Mouse (Mus musculus) gastrocnemius, postnatal 4 days (tissue): ENCODE data around the gene Colgalt1. TPM values are rescaled to one million over a fixed set of nuclear protein-coding genes. Genes with fewer than 3 reads are reported as not detected.

Experiments
- DNase-seq, 2 experiments: peaks; one replicate each; pipeline ENCODE4 v3.0.0; 2021 to 2022; ENCODE audit warnings: low spot score in 2 of 2, mixed read lengths in 2 of 2
- total RNA-seq, 2 experiments: library from RNA; stranded (reverse); gene quantifications; 2 replicates each; pipeline ENCODE4 v1.2.3; 2021

The Colgalt1 gene
- total RNA-seq, 2 experiments from 2014 or later, result 63.9 to 77.4 TPM

- DNase-seq, result no peak
Measured at GRCm38 (mm10) chr8:71627265-71628099, 16.7 kb downstream of the Colgalt1 start.

GRCm38 (mm10) chr8:71628396-71629095 lies 17.7 kb downstream of the Colgalt1 start:
- DNase-seq, result no peak

DNA sequence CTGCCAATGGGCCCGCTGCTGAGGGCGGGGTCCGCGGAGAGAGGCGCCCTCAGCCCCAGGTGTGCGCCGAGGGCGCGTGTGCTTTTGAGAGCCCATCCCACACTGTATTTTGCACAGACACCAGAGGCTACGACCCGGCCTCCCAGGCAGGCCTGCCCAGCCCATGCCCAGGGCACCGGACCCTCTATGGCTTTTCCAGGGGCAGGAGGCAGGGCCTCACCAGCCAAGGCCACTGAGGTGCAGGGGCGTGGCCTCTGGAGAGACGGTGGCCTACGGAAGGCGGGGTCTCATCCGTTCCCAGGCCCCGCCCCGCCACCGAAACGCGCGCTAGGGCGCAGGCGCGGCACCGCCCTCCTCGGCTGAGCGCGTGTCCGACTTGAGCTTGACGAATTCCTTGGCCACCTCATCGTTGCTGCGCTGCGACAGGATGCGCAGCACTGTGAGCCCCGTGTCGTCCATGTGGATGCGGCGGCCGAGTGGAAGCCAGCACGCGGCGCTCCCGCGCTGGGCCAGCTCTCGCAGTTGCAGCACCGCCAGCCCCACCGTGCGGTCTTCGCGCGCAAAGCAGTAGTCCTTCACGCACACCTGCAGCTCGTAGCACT lies 18.4 kb downstream of the Colgalt1 start:
- peak; percentile 86 to 88 for DNase-seq

GRCm38 (mm10) chr8:71629781-71630212 lies 19.0 kb downstream of the Colgalt1 start:
- DNase-seq, result peak in 1 of 2 experiments; percentile 40

- DNase-seq, result no peak
Measured at GRCm38 (mm10) chr8:71630761-71631160, 20.0 kb downstream of the Colgalt1 start.

GRCm38 (mm10) chr8:71631897-71632296 lies 21.1 kb downstream of the Colgalt1 start:
- DNase-seq, result no peak

- DNase-seq, result peak in 1 of 2 experiments; percentile 48
Measured at GRCm38 (mm10) chr8:71633164-71633563, 22.4 kb downstream of the Colgalt1 start.

- DNase-seq, result no peak
Measured at GRCm38 (mm10) chr8:71633981-71634667, 23.3 kb downstream of the Colgalt1 start.

GRCm38 (mm10) chr8:71637149-71638095 lies 26.6 kb downstream of the Colgalt1 start:
- no peak for DNase-seq

DNA sequence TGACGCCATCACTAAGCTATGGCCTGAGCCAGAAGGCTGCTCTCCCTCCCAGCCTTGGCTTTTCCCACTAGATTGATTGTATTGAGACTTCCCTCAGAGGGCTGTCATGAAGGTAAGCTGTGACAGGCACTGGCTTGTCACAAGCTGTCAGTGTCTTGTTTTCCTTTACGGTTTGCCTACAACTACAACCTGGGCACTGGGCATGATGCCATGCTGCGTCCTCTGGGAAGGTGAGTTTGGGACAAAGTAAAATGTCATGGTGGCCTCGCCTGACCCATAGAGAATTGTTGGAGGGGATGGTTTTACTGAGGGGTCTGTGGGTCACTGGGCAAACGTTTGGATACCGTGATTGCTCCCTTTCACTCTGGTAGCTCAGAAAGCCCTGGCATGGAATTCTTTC lies 27.5 kb downstream of the Colgalt1 start:
- DNase-seq, result no peak

- DNase-seq, result no peak
Measured at GRCm38 (mm10) chr8:71639318-71639717, 28.5 kb downstream of the Colgalt1 start.

DNA sequence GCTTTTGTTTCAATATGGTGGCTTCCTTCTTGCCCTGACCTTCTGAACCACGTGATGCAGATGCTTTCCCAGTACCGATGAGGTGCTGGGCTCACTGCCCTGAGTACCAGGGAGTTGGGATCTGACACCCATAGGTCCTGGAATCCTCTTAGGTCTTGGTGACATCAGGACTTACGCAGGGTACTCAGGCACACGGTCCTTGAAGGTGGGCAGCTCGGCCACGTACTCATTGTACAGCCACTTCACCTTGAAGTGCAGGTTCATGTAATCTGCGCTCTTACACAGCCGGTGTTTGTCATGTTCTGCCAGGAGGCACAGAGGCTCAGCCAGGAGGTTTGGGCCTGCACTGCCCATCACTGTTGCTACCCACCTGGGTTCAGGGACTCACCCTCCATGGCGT lies 34.7 kb downstream of the Colgalt1 start:
- no peak for DNase-seq

DNA sequence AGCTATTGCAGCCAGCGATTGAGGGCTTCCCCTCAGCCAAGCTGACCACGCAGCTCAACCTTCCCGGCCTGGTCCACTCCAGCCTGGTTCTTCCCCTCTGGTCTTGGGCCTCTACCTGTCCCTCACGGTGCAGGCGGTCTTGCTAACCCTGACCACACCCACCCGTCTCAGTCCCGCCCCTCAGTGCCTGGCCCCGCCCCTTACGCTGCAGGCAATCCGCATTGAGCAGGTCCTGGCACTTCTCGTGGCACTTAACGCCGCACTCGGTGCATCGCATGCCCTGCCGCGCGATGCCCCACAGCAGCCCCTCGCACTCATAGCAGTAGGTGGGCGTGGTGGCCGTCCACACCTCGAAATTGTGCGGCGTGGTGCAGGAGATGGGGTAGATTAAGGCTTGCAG lies 43.8 kb downstream of the Colgalt1 start:
- no peak for DNase-seq

DNA sequence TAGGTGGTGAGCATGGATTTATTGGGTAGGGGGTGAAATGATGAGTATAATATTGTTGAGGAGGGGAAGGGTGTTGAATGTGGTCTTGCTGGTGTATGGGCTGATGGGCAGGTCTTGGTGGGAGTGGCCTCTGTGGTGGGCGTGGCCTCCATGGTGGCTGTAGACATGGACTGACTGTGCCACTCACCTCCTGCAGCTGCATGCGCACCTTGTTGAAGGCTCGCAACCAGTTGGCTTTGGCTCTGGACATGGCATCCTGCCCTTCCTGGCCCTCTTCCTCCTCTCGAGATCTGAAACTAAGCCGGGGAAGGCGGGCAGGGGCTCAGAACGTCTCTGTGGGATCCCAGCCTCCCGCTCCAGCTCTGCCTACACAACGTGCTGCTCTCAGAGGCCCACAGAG lies 47.0 kb downstream of the Colgalt1 start:
- DNase-seq, result no peak

GRCm38 (mm10) chr8:71658515-71659049 lies 47.8 kb downstream of the Colgalt1 start:
- DNase-seq, result no peak

DNA sequence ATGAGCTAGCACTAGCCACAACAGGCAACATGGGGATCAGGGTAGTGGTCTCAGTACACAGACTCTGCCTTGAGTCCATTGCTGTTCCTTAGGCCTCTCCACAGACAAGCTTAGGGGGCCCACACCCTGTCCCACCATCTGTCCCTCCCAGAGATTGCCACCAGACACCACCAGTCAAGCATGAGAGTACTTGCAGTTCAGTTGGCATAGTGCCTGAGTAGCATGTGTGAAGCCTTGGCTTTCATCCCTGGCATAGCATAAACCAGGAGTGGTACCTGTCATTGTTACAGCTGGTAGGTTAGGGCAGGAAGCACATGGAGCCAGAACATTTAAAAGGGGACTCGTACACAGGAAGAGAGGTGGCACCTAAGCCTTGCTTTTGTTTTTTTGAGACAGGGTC lies 49.0 kb downstream of the Colgalt1 start:
- DNase-seq, result no peak

DNA sequence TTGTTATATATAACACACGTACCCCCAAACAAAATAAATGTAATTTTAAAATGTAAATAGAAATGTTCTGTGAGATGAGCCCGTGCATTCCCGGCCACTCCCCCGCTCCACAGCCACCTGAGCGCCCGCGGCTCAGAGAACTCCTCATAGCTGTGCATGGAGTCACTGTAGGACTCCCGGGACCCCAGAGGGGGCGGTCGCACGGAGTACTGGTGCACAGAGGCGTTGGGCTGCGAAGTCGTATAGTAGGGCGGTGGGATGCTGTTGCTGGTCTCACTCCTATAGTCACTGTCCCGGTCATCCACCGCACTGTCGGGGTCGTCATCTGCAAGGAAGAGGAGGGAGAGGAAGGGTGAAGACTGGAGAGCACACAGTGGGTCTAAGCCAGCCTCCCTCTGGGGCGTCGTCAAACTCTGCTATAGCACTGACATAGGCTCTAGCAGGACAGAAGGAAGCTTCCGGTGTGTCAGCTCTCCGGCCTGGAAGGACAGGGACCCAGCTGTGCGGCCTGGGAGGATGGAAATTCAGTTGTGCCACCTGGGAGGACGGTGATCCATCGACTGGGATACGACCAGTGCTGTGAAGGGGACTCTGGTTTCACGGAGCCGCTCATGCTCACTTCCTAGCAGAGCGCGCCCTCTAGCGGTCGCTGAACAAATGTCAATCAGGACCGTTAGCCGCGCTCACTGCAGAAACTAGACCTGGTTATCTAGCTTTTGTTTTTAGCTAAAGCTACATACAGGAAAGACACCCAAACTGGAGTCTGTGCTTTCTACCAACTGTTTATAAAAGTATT lies 49.7 kb downstream of the Colgalt1 start:
- peak; percentile 74 to 82 for DNase-seq

GRCm38 (mm10) chr8:71665331-71666130 lies 54.7 kb downstream of the Colgalt1 start:
- DNase-seq, result peak in 1 of 2 experiments; percentile 54
